Mouse (Mus musculus): ENCODE results near the gene Elf2.

- TF ChIP-seq POLR2A (IDR thresholded peaks at IDR 0.05; ENCODE audit: borderline replicate concordance, extremely low read depth, insufficient read depth, insufficient read length, poor library complexity, severe bottlenecking) (no peak), CTCF (IDR thresholded peaks at IDR 0.05; ENCODE audit: borderline replicate concordance, extremely low read depth, insufficient read depth, insufficient read length) (no peak)
These were observed 118.6 kb downstream of the Elf2 start for GRCm38 (mm10) chr3:51221847-51222246.
